Mouse (Mus musculus): ENCODE measurements around the gene Ubiad1. TPM values are rescaled to one million over a fixed set of nuclear protein-coding genes. Genes with fewer than 3 reads are reported as not detected.

Ubiad1 gene
- polyA plus RNA-seq (2012; ENCODE audit: insufficient read depth, insufficient read length, low replicate concordance, missing spikeins): not detected in 2 replicates

GRCm38 (mm10) chr4:148444250-148444967 is at the start of gene Ubiad1:
Gene Ubiad1 (minus strand): TSS chr4:148444771.
- TF ChIP-seq CTCF (IDR thresholded peaks at IDR 0.05; ENCODE audit: insufficient read depth, low read depth, low read length) (no peak), POLR2A (IDR thresholded peaks at IDR 0.05; ENCODE audit: insufficient read depth, low read depth, low read length) (peak; percentile 66)
- 1% methylated on average over 46 of the region's 46 CpGs for WGBS
- peaks cover 8% of the 10 kb centered on the region for H3K4me1 ChIP-seq (ENCODE audit: control insufficient read depth, insufficient read depth, low read length)
- no peak within 1 kb of the TSS for H3K27ac ChIP-seq (ENCODE audit: insufficient read depth, low read depth, low read length)
- H3K4me3 ChIP-seq (ENCODE audit: insufficient read depth, low read depth, low read length): peak within 1 kb of the TSS; percentile 62

- Histone ChIP-seq H3K27ac (ENCODE audit: insufficient read depth, low read depth, low read length) (no peak overlapping the region), H3K4me1 (ENCODE audit: control insufficient read depth, insufficient read depth, low read length) (peaks cover 28% of the 10 kb centered on the region), H3K4me3 (ENCODE audit: insufficient read depth, low read depth, low read length) (no peak overlapping the region)
- 52% methylated on average over 7 of the region's 7 CpGs for WGBS
- no peak for TF ChIP-seq POLR2A (IDR thresholded peaks at IDR 0.05; ENCODE audit: insufficient read depth, low read depth, low read length)
- TF ChIP-seq CTCF (IDR thresholded peaks at IDR 0.05; ENCODE audit: insufficient read depth, low read depth, low read length): 0 out of 2 replicates have a peak, but pooled peaks have one; percentile 16
These were observed 46.9 kb upstream of the Ubiad1 start for GRCm38 (mm10) chr4:148491448-148491847.

DNA sequence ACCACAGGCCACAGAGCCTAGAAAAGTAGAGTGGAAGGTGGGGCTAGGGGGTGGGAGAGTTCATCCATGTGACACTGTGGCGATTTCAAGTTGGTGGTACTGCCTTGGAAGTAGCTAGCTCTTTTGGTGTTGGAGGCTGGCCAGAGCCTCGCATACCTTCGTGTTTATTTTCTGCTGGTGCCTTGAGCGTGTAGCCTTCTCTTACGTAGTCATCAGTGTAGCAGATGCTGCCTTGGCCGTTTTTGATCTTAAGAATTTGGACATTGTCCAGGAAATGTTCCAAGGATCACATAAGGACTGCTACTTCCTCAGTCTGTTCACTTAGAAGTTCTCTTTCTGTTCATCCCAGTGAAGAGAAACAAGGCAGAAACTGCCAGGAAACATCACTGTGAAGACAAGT is 45.9 kb upstream of the Ubiad1 start:
- no peak for TF ChIP-seq POLR2A (IDR thresholded peaks at IDR 0.05; ENCODE audit: insufficient read depth, low read depth, low read length)
- no peak for TF ChIP-seq CTCF (IDR thresholded peaks at IDR 0.05; ENCODE audit: insufficient read depth, low read depth, low read length)
- WGBS: 51% methylated on average over 6 of the region's 6 CpGs

GRCm38 (mm10) chr4:148487841-148488240 is 43.3 kb upstream of the Ubiad1 start:
- WGBS: 60% methylated on average over 2 of the region's 2 CpGs
- no peak overlapping the region for H3K27ac ChIP-seq (ENCODE audit: insufficient read depth, low read depth, low read length)
- H3K4me1 ChIP-seq (ENCODE audit: control insufficient read depth, insufficient read depth, low read length): peaks cover 9% of the 10 kb centered on the region; the same call in 1 of the 2 replicates
- H3K4me3 ChIP-seq (ENCODE audit: insufficient read depth, low read depth, low read length): no peak overlapping the region
- TF ChIP-seq CTCF (IDR thresholded peaks at IDR 0.05; ENCODE audit: insufficient read depth, low read depth, low read length) (no peak), POLR2A (IDR thresholded peaks at IDR 0.05; ENCODE audit: insufficient read depth, low read depth, low read length) (no peak)

More for the DNA sequence above, 45.9 kb upstream of the Ubiad1 start:
- no peak overlapping the region for H3K27ac ChIP-seq (ENCODE audit: insufficient read depth, low read depth, low read length)
- H3K4me1 ChIP-seq (ENCODE audit: control insufficient read depth, insufficient read depth, low read length): peaks cover 20% of the 10 kb centered on the region
- no peak overlapping the region for H3K4me3 ChIP-seq (ENCODE audit: insufficient read depth, low read depth, low read length)

DNA sequence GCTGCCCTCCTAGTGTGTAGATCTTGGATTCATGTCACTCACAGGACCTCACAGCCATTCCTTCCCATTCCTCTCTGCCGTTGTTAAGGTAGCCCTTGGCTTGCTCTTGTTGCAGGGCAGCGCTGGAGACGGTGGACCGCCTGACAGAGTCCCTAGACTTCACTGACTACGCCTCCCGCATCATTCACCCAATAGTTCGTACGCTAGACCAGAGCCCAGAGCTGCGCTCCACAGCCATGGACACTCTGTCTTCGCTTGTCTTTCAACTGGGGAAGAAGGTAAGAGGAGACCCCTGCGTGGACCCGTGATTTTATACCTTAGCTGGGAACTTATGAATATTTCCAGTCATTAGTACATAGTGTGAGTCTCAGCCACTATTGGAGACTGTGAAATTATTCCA is 39.9 kb upstream of the Ubiad1 start:
- no peak for TF ChIP-seq POLR2A (IDR thresholded peaks at IDR 0.05; ENCODE audit: insufficient read depth, low read depth, low read length)
- no peak for TF ChIP-seq CTCF (IDR thresholded peaks at IDR 0.05; ENCODE audit: insufficient read depth, low read depth, low read length)

GRCm38 (mm10) chr4:148481557-148482168 is 37.1 kb upstream of the Ubiad1 start:
- TF ChIP-seq POLR2A (IDR thresholded peaks at IDR 0.05; ENCODE audit: insufficient read depth, low read depth, low read length) (no peak), CTCF (IDR thresholded peaks at IDR 0.05; ENCODE audit: insufficient read depth, low read depth, low read length) (no peak)
- 72% methylated on average over 2 of the region's 2 CpGs for WGBS
- Histone ChIP-seq H3K4me3 (ENCODE audit: insufficient read depth, low read depth, low read length) (no peak overlapping the region), H3K27ac (ENCODE audit: insufficient read depth, low read depth, low read length) (no peak overlapping the region), H3K4me1 (ENCODE audit: control insufficient read depth, insufficient read depth, low read length) (peaks cover 2% of the 10 kb centered on the region; the same call in 1 of the 2 replicates)

More for the DNA sequence above, 39.9 kb upstream of the Ubiad1 start:
- Histone ChIP-seq H3K4me1 (ENCODE audit: control insufficient read depth, insufficient read depth, low read length) (no peaks in the 10 kb centered on the region), H3K27ac (ENCODE audit: insufficient read depth, low read depth, low read length) (no peak overlapping the region), H3K4me3 (ENCODE audit: insufficient read depth, low read depth, low read length) (no peak overlapping the region)
- WGBS: 95% methylated on average over 12 of the region's 12 CpGs

- no peak for TF ChIP-seq POLR2A (IDR thresholded peaks at IDR 0.05; ENCODE audit: insufficient read depth, low read depth, low read length)
- no peak for TF ChIP-seq CTCF (IDR thresholded peaks at IDR 0.05; ENCODE audit: insufficient read depth, low read depth, low read length)
- WGBS: 98% methylated on average over 2 of the region's 2 CpGs
- no peak overlapping the region for H3K27ac ChIP-seq (ENCODE audit: insufficient read depth, low read depth, low read length)
- H3K4me3 ChIP-seq (ENCODE audit: insufficient read depth, low read depth, low read length): no peak overlapping the region
- peaks cover 2% of the 10 kb centered on the region; the same call in 1 of the 2 replicates for H3K4me1 ChIP-seq (ENCODE audit: control insufficient read depth, insufficient read depth, low read length)
These were observed 35.7 kb upstream of the Ubiad1 start for GRCm38 (mm10) chr4:148480245-148480644.

- Histone ChIP-seq H3K4me1 (ENCODE audit: control insufficient read depth, insufficient read depth, low read length) (peaks cover 2% of the 10 kb centered on the region; the same call in 1 of the 2 replicates), H3K4me3 (ENCODE audit: insufficient read depth, low read depth, low read length) (no peak overlapping the region), H3K27ac (ENCODE audit: insufficient read depth, low read depth, low read length) (no peak overlapping the region)
- 60% methylated on average over 5 of the region's 5 CpGs for WGBS
- TF ChIP-seq POLR2A (IDR thresholded peaks at IDR 0.05; ENCODE audit: insufficient read depth, low read depth, low read length): no peak
- TF ChIP-seq CTCF (IDR thresholded peaks at IDR 0.05; ENCODE audit: insufficient read depth, low read depth, low read length): no peak
These were observed 28.9 kb upstream of the Ubiad1 start for GRCm38 (mm10) chr4:148473496-148473895.

Data from olfactory bulb, adult 2 months (tissue).